Mouse (Mus musculus): ENCODE data around the gene Mrgprf. TPM values are rescaled to one million over a fixed set of nuclear protein-coding genes. Genes with fewer than 3 reads are reported as not detected.

The Mrgprf gene
- total and polyA plus RNA-seq, 3 experiments, result 2.9 to 10.8 (median 4.0) TPM

DNA sequence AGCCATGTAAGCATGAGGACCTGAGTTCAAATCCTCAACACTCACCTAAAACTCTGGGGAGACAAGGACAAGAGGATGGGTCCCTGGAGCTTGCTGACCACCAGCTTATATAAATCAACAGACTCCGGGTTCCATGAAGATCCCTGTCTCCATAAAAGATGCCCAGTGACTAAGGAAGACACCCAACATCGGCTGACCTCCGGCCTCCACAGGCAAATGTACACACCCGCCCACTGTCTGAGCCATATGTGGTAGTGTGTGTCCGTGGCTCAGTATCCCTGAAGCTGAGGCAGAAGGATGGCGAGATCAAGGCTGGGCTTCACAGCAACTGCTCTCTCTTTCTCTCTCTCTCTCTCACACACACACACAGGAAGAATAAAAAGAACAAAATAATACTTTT, 33.3 kb downstream of the Mrgprf start:
- TF ChIP-seq POLR2A (IDR thresholded peaks at IDR 0.05; ENCODE audit: insufficient read depth, low read depth, low read length) (no peak), CTCF (IDR thresholded peaks at IDR 0.05) (no peak), EP300 (IDR thresholded peaks at IDR 0.05; ENCODE audit: insufficient read depth, low read depth, low read length) (no peak)
- Histone ChIP-seq H3K27ac (no peak overlapping the region), H3K4me3 (no peak overlapping the region), H3K4me1 (ENCODE audit: control insufficient read depth, insufficient read depth, low read length) (no peaks in the 10 kb centered on the region; the same call in 1 of the 2 replicates), H3K9ac (ENCODE audit: low read depth, low read length) (no peak overlapping the region), H3K79me2 (replicated peaks; ENCODE audit: control insufficient read depth, insufficient read depth, low read length) (no peaks in the 10 kb centered on the region), H3K36me3 (ENCODE audit: control insufficient read depth, insufficient read depth, low read length) (no peaks in the 10 kb centered on the region), H3K27me3 (ENCODE audit: control insufficient read depth, insufficient read depth, low read length) (no peaks in the 10 kb centered on the region)
- intact Hi-C loops (cut with DNase I), result no loop called here
- 89% methylated on average over 6 of the region's 6 CpGs for WGBS
- no peak for DNase-seq

DNA sequence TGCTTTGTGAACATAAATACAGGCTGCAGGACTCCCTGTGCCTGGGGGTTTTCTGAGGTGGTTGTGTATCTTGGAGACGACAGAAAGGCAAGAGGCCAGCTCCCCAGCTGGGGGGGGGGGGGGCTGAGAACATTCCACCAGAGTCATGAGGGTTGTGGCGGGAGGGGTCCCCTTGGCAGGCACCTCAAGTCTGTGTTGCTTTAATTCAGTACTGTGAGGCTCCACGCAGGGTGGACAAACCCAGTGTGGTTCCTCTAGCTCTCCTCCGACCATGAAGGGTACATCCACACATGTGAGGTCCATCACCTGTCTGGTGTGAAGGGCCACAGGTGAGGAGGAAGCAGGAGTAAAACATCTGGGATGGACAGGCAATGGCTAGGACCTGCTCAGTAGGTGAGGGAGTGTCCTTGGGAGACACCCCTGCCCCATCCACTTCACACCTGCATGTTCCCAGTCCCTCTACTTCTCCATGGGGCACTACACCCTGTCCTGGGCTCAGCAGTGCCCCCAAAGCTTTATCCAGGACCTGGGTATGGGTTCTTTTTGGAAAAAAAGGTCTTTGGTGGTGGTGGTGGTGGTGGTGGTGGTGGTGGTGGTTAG, 33.9 kb downstream of the Mrgprf start:
- Histone ChIP-seq H3K27ac (no peak overlapping the region), H3K9ac (ENCODE audit: low read depth, low read length) (no peak overlapping the region), H3K4me1 (ENCODE audit: control insufficient read depth, insufficient read depth, low read length) (no peaks in the 10 kb centered on the region; the same call in 1 of the 2 replicates), H3K36me3 (ENCODE audit: control insufficient read depth, insufficient read depth, low read length) (no peaks in the 10 kb centered on the region), H3K79me2 (replicated peaks; ENCODE audit: control insufficient read depth, insufficient read depth, low read length) (no peaks in the 10 kb centered on the region), H3K4me3 (no peak overlapping the region), H3K27me3 (ENCODE audit: control insufficient read depth, insufficient read depth, low read length) (no peaks in the 10 kb centered on the region)
- intact Hi-C loops (cut with DNase I), result no loop called here
- no peak for DNase-seq
- WGBS, result 55% methylated on average over 4 of the region's 4 CpGs
- TF ChIP-seq EP300 (IDR thresholded peaks at IDR 0.05; ENCODE audit: insufficient read depth, low read depth, low read length), result no peak
- no peak for TF ChIP-seq POLR2A (IDR thresholded peaks at IDR 0.05; ENCODE audit: insufficient read depth, low read depth, low read length)
- no peak for TF ChIP-seq CTCF (IDR thresholded peaks at IDR 0.05)

DNA sequence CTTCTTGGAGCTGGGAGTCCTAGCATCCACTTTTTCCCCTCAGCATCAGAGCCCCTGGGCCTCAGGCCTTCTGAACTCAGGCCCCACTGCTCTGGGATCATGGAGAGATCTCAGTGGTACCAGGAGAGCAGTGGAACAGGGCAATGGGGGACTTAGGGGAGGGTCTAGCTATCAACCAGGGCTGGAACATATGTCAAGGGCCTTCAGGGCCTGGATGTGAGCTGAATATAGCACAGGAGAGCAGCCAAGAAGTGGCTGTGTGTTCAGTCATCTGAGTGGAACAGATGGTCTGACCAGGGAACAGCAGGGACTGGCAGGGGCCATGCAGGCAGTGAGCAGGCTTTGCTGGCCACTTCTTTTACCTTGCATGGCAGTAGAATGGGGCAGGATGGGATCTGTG, 34.6 kb downstream of the Mrgprf start:
- no peak for DNase-seq
- intact Hi-C loops (cut with DNase I), result no loop called here

DNA sequence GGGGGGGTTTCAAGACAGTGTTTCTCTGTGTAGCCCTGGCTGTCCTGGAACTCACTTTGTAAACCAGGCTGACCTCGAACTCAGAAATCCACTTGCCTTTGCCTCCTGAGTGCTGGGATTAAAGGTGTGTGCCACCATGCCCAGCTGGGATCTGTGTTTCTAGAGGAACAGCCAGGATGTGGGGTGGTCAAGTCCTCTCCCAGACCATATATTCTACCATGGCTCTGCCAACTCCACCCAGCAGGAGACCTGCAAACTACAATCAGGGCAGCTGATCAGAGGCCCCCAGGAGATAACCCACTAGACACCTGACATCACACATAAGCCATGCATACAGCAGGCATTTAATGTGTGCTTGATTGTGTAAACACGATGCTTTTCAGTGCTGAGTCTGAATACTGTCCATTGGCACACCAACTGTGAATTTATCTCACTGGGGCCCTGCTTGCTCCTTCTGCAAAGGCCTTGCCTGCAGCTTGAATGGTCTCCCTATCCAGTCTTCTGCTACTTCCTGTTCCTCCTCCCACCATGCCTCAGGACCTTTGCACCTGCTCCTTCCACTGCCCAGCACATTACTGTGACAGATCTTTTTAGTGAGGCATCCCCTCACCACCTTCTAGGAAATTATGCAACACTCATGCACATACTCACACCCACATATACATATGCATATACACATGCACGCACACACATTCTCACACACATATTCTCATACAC, 35.1 kb downstream of the Mrgprf start:
- no peaks in the 10 kb centered on the region for H3K36me3 ChIP-seq (ENCODE audit: control insufficient read depth, insufficient read depth, low read length)
- no peak overlapping the region for H3K9ac ChIP-seq (ENCODE audit: low read depth, low read length)
- H3K4me3 ChIP-seq, result no peak overlapping the region
- no peak overlapping the region for H3K27ac ChIP-seq
- H3K79me2 ChIP-seq (replicated peaks; ENCODE audit: control insufficient read depth, insufficient read depth, low read length), result no peaks in the 10 kb centered on the region
- TF ChIP-seq CTCF (IDR thresholded peaks at IDR 0.05), result no peak
- TF ChIP-seq EP300 (IDR thresholded peaks at IDR 0.05; ENCODE audit: insufficient read depth, low read depth, low read length), result no peak
- TF ChIP-seq POLR2A (IDR thresholded peaks at IDR 0.05; ENCODE audit: insufficient read depth, low read depth, low read length), result no peak
- no peak for DNase-seq
- intact Hi-C loops (cut with DNase I), result no loop called here
- WGBS, result 77% methylated on average over 3 of the region's 3 CpGs
- H3K4me1 ChIP-seq (ENCODE audit: control insufficient read depth, insufficient read depth, low read length), result no peaks in the 10 kb centered on the region; the same call in 1 of the 2 replicates
- H3K27me3 ChIP-seq (ENCODE audit: control insufficient read depth, insufficient read depth, low read length), result no peaks in the 10 kb centered on the region

More for the DNA sequence above, 34.6 kb downstream of the Mrgprf start:
- H3K36me3 ChIP-seq (ENCODE audit: control insufficient read depth, insufficient read depth, low read length), result no peaks in the 10 kb centered on the region
- no peak overlapping the region for H3K9ac ChIP-seq (ENCODE audit: low read depth, low read length)
- H3K4me1 ChIP-seq (ENCODE audit: control insufficient read depth, insufficient read depth, low read length), result no peaks in the 10 kb centered on the region; the same call in 1 of the 2 replicates
- H3K27ac ChIP-seq, result no peak overlapping the region
- H3K27me3 ChIP-seq (ENCODE audit: control insufficient read depth, insufficient read depth, low read length), result no peaks in the 10 kb centered on the region
- H3K79me2 ChIP-seq (replicated peaks; ENCODE audit: control insufficient read depth, insufficient read depth, low read length), result no peaks in the 10 kb centered on the region
- TF ChIP-seq EP300 (IDR thresholded peaks at IDR 0.05; ENCODE audit: insufficient read depth, low read depth, low read length), result no peak
- no peak for TF ChIP-seq POLR2A (IDR thresholded peaks at IDR 0.05; ENCODE audit: insufficient read depth, low read depth, low read length)
- TF ChIP-seq CTCF (IDR thresholded peaks at IDR 0.05), result no peak
- no peak overlapping the region for H3K4me3 ChIP-seq

DNA sequence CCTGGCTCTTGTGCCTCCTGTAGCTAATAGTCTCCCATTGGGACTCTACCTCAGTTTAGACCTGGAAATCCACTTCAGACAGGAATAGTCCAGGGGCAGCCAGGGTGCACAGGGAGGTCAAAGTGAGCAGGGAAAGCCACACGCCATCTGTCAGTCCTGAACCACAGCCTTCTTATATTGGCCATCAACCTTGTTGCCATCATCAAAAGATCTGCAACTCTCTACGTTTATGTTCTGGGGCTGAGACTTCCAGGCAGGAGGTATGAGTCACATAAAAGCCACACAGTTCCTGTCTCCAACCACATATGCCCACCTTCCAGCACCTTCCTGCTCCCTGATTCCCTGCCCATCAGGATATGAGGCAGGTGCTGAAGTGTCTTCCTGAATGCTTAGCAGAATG, 37.3 kb downstream of the Mrgprf start:
- no peak overlapping the region for H3K9ac ChIP-seq (ENCODE audit: low read depth, low read length)
- no peak overlapping the region for H3K27ac ChIP-seq
- TF ChIP-seq POLR2A (IDR thresholded peaks at IDR 0.05; ENCODE audit: insufficient read depth, low read depth, low read length) (no peak), CTCF (IDR thresholded peaks at IDR 0.05) (no peak), EP300 (IDR thresholded peaks at IDR 0.05; ENCODE audit: insufficient read depth, low read depth, low read length) (no peak)
- H3K4me1 ChIP-seq (ENCODE audit: control insufficient read depth, insufficient read depth, low read length), result no peaks in the 10 kb centered on the region; the same call in 1 of the 2 replicates
- no peaks in the 10 kb centered on the region for H3K79me2 ChIP-seq (replicated peaks; ENCODE audit: control insufficient read depth, insufficient read depth, low read length)
- no peaks in the 10 kb centered on the region for H3K27me3 ChIP-seq (ENCODE audit: control insufficient read depth, insufficient read depth, low read length)
- H3K36me3 ChIP-seq (ENCODE audit: control insufficient read depth, insufficient read depth, low read length), result no peaks in the 10 kb centered on the region
- H3K4me3 ChIP-seq, result no peak overlapping the region
- 54% methylated on average over 2 of the region's 2 CpGs for WGBS
- intact Hi-C loops (cut with DNase I), result no loop called here
- no peak for DNase-seq

DNA sequence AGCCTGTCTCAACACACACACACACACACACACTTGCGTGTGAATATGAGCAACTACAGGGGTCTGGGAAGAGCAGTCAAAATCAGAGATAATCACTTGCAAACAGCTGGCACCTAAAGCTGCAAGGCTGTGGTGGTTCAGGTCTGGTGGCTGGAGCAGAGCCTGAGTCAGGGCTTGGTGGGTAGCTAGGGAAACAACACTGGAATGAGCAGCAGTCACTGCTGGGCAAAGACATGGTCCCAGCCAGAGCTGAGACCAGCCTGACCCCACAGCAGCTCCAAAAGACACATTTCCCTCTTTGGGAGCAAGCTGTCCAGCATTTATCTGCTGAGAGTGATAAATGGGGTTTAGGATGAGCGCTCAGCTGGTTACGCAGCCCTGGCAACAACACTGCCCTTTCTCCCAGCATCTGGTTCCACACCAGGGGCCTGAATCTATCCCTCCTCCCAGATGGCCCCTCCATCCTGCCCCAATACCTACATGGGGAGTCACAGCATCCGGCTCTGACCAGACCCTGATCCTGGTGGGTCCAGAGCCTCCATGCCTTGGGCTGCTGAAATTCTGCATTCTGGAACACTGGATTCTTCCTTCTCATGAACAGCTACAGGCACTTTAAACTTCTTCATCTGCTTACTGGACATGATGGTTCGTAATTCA, 39.7 kb downstream of the Mrgprf start:
- TF ChIP-seq CTCF (IDR thresholded peaks at IDR 0.05) (no peak), POLR2A (IDR thresholded peaks at IDR 0.05; ENCODE audit: insufficient read depth, low read depth, low read length) (no peak), EP300 (IDR thresholded peaks at IDR 0.05; ENCODE audit: insufficient read depth, low read depth, low read length) (no peak)
- WGBS, result 81% methylated on average over 5 of the region's 5 CpGs
- DNase-seq, result no peak
- Histone ChIP-seq H3K79me2 (replicated peaks; ENCODE audit: control insufficient read depth, insufficient read depth, low read length) (no peaks in the 10 kb centered on the region), H3K27ac (no peak overlapping the region), H3K27me3 (ENCODE audit: control insufficient read depth, insufficient read depth, low read length) (no peaks in the 10 kb centered on the region), H3K4me1 (ENCODE audit: control insufficient read depth, insufficient read depth, low read length) (no peaks in the 10 kb centered on the region), H3K36me3 (ENCODE audit: control insufficient read depth, insufficient read depth, low read length) (no peaks in the 10 kb centered on the region), H3K9ac (ENCODE audit: low read depth, low read length) (no peak overlapping the region), H3K4me3 (no peak overlapping the region)
- intact Hi-C loops (cut with DNase I), result no loop called here

Other genes starting within 250 kb of the Mrgprf start
- not detected for gene 1810010D01Rik, start 92.7 kb upstream of the Mrgprf start, total RNA-seq (2021)
- 0.37 TPM in 1 of 2 replicates, not detected in the other for gene 1810010D01Rik, start 92.7 kb upstream of the Mrgprf start, polyA plus RNA-seq (2012; rRNA removed)
- gene Tpcn2, start 16.8 kb upstream of the Mrgprf start, total RNA-seq (2021), result 1 to 10 TPM; 1.9 to 3.0 TPM
- gene Tpcn2, start 16.8 kb upstream of the Mrgprf start, polyA plus RNA-seq (2012; rRNA removed), result 7.9 and 8.7 TPM in 2 replicates
- not detected for gene Mrgprd, start 14.0 kb downstream of the Mrgprf start, total RNA-seq (2021)
- gene Mrgprd, start 14.0 kb downstream of the Mrgprf start, polyA plus RNA-seq (2012; rRNA removed), result not detected in 2 replicates